Mouse (Mus musculus) forebrain, embryonic 10.5 days (tissue): ENCODE results near the gene Vmn1r157. TPM values are rescaled to one million over a fixed set of nuclear protein-coding genes. Genes with fewer than 3 reads are reported as not detected.
"Not testable (repeated sequence)": the region's sequence is repeated elsewhere in the genome, so short reads cannot be mapped to it uniquely, and the experiment has no call there.

Source experiments
- DNase-seq: peaks from one replicate; pipeline ENCODE4 v3.0.0-alpha.2; 2017; ENCODE audit warnings: low spot score; ENCODE audit errors: extremely low spot score
- H3K27ac ChIP-seq: fragments of 300-500 bp; sonication (generic); 2 replicates; pipeline ENCODE4 v1.5.1; 2016; ENCODE audit warnings: mild to moderate bottlenecking
- H3K27me3 ChIP-seq: fragments of 300-500 bp; sonication (generic); 2 replicates; pipeline ENCODE4 v1.6.1; 2016; ENCODE audit warnings: mild to moderate bottlenecking; ENCODE audit not compliant: poor library complexity, severe bottlenecking
- H3K36me3 ChIP-seq: fragments of 300-500 bp; sonication (generic); replicated peaks from 2 replicates; pipeline ENCODE4 v1.6.1; 2016; ENCODE audit warnings: mild to moderate bottlenecking, moderate library complexity
- H3K4me1 ChIP-seq: fragments of 300-500 bp; sonication (generic); 2 replicates; pipeline ENCODE4 v1.6.1; 2016
- H3K4me3 ChIP-seq: fragments of 300-500 bp; sonication (generic); 2 replicates; pipeline ENCODE4 v1.5.1; 2016; ENCODE audit warnings: mild to moderate bottlenecking, moderate library complexity
- H3K9me3 ChIP-seq: fragments of 300-500 bp; sonication (generic); 2 replicates; pipeline ENCODE4 v1.6.1; 2016; ENCODE audit warnings: mild to moderate bottlenecking, moderate library complexity
- WGBS: fragments of 180-500 bp; shearing (Covaris S2); methylation state at CpG from one replicate; pipeline ENCODE4 v1.1.7; 2016; 5-methylcytosine and 5-hydroxymethylcytosine counted together
- polyA plus RNA-seq: library from polyadenylated mRNA; unstranded; fragments of >200 nt; fragmentation: Nextera tagmentation; extraction: Ambion mirVana; gene quantifications from 2 replicates; pipeline ENCODE4 v1.2.1, GENCODE M21; 2016

Vmn1r157 gene
- not detected in 2 replicates for polyA plus RNA-seq

GRCm38 (mm10) chr7:22761397-22761796, at the start of gene Vmn1r157:
Gene Vmn1r157 (plus strand): TSS chr7:22761697.
- H3K4me1 ChIP-seq, H3K27ac ChIP-seq, H3K4me3 ChIP-seq, H3K27me3 ChIP-seq, H3K9me3 ChIP-seq, DNase-seq, H3K36me3 ChIP-seq: not testable (repeated sequence)
- WGBS = 37% methylated on average over 2 of the region's 3 CpGs

GRCm38 (mm10) chr7:22719610-22720009, 41.9 kb upstream of the Vmn1r157 start, which contains the start of gene Gm4567:
Gene Gm4567 (minus strand): TSS chr7:22719710.
- not testable (repeated sequence) for H3K4me3 ChIP-seq, H3K4me1 ChIP-seq, DNase-seq, H3K27me3 ChIP-seq, H3K27ac ChIP-seq, H3K36me3 ChIP-seq, H3K9me3 ChIP-seq
- WGBS = no CpG with 5 or more reads among the region's 1 CpGs

- peaks cover 15% of the 10 kb centered on the region for H3K9me3 ChIP-seq
- 91% methylated on average over 7 of the region's 11 CpGs for WGBS
- not testable (repeated sequence) for H3K36me3 ChIP-seq, H3K4me1 ChIP-seq, H3K4me3 ChIP-seq, H3K27ac ChIP-seq, H3K27me3 ChIP-seq, DNase-seq
Measured at GRCm38 (mm10) chr7:22775981-22776380, 14.5 kb downstream of the Vmn1r157 start.

GRCm38 (mm10) chr7:22790682-22791081, 29.2 kb downstream of the Vmn1r157 start, which contains the start of gene Vmn1r158:
Gene Vmn1r158 (minus strand): TSS chr7:22790782.
- peaks cover 30% of the 10 kb centered on the region for H3K9me3 ChIP-seq
- not testable (repeated sequence) for H3K27ac ChIP-seq, DNase-seq, H3K4me1 ChIP-seq, H3K4me3 ChIP-seq, H3K36me3 ChIP-seq, H3K27me3 ChIP-seq
- 65% methylated on average over 2 of the region's 2 CpGs for WGBS

Other genes starting within 250 kb of the Vmn1r157 start
- gene Vmn1r152, start 238.7 kb upstream of the Vmn1r157 start, polyA plus RNA-seq = not detected in 2 replicates
- gene Gm8677, start 226.8 kb upstream of the Vmn1r157 start, polyA plus RNA-seq = not detected in 2 replicates
- gene Gm4201, start 196.4 kb upstream of the Vmn1r157 start, polyA plus RNA-seq = not detected in 2 replicates
- gene Gm4565, start 173.6 kb upstream of the Vmn1r157 start, polyA plus RNA-seq = not detected in 2 replicates
- not detected in 2 replicates for gene Vmn1r155, start 103.7 kb upstream of the Vmn1r157 start, polyA plus RNA-seq
- gene Gm8693, start 69.4 kb upstream of the Vmn1r157 start, polyA plus RNA-seq = not detected in 2 replicates
- not detected in 2 replicates for gene Gm4567, start 42.0 kb upstream of the Vmn1r157 start, polyA plus RNA-seq
- not detected in 2 replicates for gene Vmn1r158, start 29.1 kb downstream of the Vmn1r157 start, polyA plus RNA-seq
- gene Vmn1r159, start 81.9 kb downstream of the Vmn1r157 start, polyA plus RNA-seq = not detected in 2 replicates
- not detected in 2 replicates for gene Vmn1r160, start 109.5 kb downstream of the Vmn1r157 start, polyA plus RNA-seq
- gene Gm4214, start 223.0 kb downstream of the Vmn1r157 start, polyA plus RNA-seq = not detected in 2 replicates